Mouse (Mus musculus): ENCODE measurements at regions not wholly inside any gene's neighbourhood (a gene's known extent, or its start where the extent isn't known, plus 50 kb on each side); places are given as distances from the start of the nearest gene placed in this dataset.

DNA sequence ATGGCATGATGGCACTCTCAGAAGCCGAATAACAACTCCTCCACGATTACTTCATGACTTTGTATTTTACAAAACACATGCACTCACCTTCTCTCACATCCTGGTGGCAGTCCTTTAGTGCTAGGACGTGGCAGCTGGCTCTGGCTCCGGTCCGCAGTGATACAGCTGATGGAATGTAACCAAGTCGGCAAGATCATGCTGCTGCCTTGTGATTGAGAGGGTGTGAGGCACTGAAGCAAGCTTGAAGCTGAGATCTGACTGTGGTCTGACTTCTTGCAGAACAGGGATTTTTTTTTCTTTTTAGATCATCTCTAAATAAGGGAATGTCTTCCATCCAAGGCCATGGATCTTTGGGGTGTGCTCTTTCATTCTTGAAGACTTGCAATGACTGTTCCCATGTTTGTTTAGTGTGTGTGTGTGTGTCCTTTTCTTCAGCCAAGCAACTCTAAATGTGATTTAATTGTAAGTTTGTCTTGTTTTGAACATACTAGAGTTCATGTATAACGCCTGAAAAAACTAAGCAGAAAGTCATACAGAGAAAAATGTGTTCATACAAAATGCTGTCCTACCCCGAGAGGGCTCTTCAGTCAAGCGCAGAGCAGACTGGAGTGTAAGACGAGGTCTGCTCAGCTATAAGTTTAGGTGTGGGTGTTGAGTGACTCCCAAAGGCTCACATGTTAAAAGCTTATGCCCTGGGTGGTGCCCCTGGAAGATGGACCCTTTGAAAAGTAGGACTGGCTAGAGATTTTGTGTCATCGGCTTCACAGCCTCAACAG lies 116.1 kb upstream of the Ankrd55 start:
- no peak for ATAC-seq (ENCODE audit: low TSS enrichment)

DNA sequence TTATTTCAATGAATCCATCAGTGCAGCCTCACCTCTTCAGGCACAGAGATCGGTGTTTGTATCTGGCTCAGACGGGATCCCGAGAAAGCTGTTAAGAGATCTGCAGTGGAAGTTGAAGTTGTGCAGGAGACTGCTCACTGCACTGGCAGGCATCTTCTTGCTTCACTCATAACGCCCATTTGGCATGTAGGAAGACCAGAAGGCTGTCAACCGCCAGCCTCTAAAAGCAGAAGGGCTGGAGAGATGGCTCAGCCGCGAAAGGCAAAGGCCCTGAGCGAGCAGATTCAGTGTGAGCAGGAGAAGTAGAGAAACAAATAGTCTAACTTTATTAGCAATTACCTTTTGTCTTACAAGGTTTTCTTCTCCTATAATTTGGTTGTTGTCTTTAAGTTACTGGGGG lies 114.3 kb upstream of the Ankrd55 start:
- no peak for ATAC-seq (ENCODE audit: low TSS enrichment)

DNA sequence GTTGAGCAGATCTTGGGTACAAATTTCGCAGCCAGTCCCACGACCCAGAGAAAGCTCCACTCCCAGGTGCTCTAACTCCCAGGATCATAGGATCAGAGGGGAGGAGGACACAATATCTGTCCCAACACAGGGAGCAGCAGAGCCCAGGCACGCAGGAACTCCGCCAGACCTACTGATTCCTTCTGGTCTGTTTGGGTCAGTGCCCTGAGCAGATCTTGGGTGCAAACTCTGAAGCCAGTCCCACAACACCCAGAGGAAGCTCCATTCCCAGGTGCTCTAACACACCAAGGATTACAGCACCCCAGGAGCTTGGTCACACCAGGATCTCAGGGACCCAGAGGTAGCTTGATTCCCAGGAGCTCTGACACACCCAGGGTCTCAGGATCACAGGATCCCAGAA lies 110.2 kb upstream of the Ankrd55 start:
- no peak for ATAC-seq (ENCODE audit: low TSS enrichment)

DNA sequence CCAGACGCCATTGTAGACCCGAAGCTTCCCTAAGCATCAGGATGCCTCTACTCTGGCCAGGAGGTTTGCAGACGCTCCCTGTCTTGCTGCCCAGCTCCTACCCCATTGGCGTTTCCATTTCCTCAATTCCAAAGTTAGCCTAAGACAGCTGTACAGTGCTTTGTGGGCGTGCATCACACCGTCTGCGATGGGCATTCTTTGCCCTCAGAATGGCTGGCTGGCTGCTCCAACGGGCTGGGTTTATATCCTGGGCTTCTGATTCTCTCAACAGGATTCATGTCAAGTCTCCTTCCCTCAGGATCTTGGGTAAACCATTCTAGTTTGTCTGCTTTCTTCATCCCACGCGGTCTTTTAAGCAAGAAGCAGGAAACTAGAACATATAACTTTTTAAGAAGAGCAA lies 104.3 kb upstream of the Ankrd55 start:
- ATAC-seq (ENCODE audit: low TSS enrichment) = no peak

DNA sequence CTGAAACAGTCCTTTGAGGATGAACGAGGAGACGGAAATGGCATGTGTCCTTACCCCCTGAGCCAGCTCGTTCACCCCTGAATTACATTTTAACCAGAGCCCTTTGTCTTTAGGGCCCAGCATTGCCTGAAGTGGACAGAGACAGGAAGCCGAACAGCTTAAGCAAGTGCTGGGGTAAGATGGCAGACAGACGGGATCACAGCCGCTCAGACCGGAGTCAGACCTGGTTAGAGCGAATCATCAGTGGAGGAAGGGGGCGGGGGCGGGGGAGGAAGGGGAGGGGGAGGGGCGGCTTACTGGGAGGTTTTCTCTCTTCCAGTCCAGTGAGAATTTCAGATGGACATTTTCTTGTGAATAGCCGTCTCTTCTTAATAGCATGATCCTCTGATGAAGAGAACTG lies 103.1 kb upstream of the Ankrd55 start:
- no peak for ATAC-seq (ENCODE audit: low TSS enrichment)

DNA sequence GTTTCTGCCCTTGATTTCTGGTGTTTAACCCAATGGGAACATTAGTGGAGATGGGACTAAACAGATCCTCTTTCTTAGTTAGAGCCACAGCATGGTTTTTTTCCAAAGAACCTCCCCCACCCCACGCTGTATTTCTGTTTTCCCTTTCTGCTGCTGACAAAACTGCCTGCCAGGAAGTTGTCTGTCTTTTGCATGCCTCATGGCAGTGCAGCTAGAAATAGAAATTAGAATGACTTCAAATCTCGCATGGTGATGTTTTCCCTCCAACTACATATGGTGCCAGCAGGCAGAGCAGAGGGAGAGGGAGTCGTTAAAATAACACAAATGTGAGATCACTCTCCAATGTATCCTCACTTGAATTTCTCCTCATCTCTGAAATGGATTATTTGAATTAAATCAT lies 101.0 kb upstream of the Ankrd55 start:
- peak; percentile 88 for ATAC-seq (ENCODE audit: low TSS enrichment)

DNA sequence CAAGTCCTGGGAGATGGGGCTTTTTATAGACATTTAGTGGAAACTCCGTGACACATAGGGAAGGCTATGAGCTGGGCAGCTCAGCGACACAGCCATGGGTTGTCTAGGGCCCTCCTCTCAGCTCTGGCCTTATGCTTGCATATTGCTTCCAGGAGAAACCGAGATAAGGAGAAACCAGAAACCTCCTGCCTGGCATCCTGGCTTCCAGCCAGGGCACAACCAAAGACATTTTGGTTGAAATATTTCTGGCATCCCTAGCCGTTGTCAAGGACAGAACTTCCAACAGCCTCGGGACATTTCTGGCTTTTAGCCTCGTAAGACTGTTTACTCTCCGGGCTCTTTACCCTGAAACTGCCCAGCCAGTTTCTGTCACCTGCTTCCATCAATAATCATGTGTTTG lies 99.9 kb upstream of the Ankrd55 start:
- ATAC-seq (ENCODE audit: low TSS enrichment) = no peak

DNA sequence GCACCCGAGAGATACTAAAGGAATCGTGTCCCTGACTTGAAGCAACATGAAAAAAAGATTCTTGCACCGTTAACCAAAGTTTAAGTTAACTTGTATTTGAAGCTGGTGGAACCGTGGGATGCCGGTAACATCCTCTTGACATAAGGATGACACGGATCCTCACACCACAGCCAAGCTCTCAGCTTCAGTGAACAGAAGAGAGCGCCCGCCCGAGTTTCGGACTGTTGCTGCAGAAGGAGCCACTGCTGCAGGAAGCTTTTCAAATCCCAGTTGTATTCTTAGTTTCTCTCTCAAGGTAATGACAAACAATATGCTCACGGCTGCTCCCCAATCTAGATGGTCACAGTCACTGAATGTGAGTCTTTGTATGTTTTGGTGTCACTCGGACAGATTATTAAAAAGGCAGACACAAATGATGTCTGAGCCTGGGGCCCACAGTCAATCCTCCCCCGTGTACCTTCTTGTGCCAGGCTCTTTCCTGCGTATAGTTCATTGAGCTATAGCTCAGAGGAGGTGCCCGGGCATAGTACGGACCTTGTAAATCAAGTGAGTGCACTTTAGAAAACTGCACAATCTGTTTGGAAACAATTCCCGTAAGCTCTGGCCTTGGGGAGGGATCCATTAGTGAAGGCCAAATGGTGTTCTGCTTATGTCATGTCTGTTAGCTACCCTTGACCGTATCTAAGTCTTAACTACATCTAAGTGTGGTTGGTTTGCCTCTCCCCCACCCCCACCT lies 99.3 kb upstream of the Ankrd55 start:
- no peak for ATAC-seq (ENCODE audit: low TSS enrichment)

DNA sequence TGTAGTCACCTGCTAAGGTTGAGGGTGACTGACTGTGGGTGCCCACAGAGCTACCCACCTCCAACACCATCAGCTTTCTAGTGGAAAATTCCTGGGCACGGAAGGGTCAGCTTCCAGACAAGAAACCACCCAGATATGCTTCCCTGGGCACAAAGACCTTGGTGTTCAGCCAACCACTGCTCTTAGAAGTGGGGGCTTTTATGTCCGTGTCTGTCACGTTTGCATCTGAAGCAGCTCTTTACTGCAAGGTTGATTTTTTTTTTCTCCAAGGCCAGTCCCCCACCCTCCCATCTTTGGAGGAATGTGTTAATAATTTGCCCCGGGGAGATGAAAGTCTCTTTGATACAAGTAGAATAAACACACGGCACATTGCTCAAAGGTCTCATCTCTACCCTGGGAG lies 98.6 kb upstream of the Ankrd55 start:
- no peak for ATAC-seq (ENCODE audit: low TSS enrichment)

DNA sequence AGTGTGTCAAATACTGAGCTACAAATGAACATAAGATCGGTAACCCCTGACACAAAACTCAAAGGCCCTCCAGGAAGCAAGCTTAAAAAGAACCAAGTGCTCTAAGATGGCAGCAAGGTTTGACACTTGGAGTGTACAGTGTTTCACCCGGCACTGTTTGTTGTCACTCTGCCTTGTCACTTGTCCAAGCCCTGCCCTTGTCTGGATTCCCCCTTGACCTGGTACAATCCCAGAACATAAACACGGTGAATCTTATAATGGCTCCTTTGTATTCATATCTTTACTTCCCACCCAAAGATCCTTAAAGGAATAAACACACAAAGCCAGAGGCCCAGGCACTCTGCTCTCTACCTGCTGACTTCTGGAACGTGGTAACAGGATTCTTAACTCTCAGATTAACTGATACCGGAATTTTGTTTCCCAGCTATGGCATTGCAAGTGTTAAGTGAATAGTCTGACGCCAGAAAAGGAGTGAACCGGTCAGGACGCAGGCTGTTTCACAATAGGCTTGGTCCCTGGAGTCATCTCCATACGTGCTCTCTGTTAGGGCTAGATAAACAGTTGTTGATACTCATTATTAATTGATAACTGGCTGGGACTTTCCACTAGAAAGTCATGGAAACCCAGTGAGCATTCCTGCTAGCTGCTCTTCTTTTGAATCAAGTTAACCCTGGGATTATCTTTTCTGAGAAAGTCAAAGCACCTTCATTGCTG lies 95.9 kb upstream of the Ankrd55 start:
- ATAC-seq (ENCODE audit: low TSS enrichment) = no peak

DNA sequence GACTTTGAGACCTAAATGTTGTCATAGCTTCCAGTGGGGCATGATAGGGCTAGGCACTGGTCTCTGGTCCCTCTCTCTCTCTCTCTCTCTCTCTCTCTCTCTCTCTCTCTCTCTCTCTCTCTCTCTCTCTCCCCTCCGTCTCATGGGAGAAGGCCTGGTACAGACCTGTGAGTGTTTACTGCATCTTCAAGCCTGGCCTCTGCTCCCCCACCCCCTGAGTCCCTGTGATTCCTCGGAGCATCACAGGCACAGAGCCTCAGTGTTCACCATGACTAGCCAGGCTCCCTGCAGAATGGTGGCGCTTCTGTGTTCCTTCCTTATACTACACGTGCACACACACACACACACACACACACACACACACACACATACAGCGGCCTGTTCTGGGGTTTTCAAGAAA lies 94.6 kb upstream of the Ankrd55 start:
- no peak for ATAC-seq (ENCODE audit: low TSS enrichment)

DNA sequence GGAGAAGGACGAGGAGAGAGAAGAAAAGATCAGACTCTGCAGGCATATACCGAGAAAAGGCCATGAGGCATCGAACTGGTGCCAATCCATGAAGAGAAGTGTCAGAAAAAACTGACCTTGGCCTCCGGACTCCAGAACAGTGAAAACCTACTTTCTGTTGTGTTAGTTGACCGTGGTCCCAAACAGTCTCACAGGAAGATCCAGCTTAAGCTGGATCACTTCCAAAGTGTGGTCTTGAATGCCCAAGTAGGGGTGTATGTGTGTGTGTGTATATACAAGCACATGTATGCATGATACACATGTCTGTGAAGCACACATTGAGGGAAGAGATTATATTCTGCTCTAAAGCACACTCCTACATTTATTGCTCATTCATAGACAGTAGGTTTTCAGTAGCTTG lies 93.3 kb upstream of the Ankrd55 start:
- no peak for ATAC-seq (ENCODE audit: low TSS enrichment)

DNA sequence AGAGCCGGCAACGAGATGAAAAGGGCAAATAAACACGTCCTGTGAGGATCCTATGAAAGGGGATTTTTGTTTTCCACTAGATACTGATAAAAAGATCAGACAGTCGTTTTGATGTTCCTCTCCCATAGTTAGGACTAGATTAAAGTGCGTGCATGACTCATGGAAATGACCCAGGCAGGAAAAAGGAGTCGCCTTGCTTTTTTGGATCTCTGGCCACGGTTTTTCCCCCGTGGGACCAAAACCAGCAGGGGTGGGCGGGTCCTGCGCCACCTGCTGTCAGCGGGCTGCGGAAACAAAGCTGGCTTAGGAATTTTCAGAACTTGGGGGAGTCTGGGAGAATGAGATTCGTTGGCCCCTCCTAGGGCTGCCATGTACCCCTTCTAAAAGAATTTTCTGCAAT lies 91.5 kb upstream of the Ankrd55 start:
- ATAC-seq (ENCODE audit: low TSS enrichment) = 0 out of 2 replicates have a peak, but pooled peaks have one; percentile 20

DNA sequence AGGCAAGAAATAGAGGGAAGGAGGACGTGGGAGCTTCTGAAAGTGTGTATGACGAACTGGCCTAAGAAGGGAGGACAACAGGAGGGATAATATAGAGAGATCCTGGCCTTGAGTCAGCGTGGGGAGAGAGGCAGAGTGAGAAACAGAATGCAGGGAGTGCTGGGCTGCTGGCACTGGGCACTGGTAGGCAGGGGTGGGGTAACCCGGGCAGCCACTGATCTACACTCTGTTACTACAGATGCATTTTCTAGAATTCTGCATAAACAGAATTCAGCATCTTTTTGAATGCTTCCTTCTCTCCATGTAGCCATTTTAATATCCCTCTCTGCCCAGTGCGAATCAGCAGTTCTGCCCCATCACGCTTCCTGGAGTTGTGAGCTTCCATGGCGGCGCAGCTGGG lies 84.5 kb upstream of the Ankrd55 start:
- no peak for ATAC-seq (ENCODE audit: low TSS enrichment)

DNA sequence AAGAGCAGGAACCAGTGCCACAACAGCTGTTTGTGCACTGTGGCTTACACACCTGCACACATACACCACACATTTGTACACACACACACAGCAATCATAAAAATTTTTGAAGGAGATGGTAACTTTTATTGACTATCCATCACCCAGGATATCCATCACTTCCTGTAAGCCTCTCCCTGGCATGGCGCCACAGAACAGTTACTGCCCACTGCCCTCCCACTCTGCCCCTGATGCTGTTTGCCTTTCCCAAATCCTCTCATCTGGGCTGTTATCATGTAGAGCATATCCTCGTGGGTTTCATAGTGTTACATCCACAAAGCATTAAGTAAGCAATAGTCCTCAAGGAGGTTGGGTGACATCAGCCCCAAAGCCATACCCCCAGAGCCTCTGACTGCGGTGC lies 84.0 kb upstream of the Ankrd55 start:
- no peak for ATAC-seq (ENCODE audit: low TSS enrichment)

DNA sequence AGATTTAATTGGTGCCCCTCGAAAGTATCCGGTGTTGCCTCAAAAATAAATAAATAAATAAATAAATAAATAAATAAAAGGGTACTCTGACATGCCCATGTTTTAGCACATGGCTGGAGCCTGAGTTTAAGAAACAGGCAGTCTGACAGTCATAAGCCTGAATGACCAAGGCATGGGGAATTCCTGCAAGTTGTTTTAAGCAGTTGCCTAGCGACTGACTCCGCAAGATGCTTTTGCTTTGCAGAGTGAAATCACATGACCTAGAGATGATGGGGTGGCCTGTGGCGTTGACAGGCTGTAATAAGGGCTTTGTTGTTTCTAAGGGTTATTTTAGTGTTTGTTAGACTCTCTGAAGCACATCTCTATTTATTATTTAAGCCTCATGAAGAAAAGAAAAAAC lies 83.4 kb upstream of the Ankrd55 start:
- no peak for ATAC-seq (ENCODE audit: low TSS enrichment)

DNA sequence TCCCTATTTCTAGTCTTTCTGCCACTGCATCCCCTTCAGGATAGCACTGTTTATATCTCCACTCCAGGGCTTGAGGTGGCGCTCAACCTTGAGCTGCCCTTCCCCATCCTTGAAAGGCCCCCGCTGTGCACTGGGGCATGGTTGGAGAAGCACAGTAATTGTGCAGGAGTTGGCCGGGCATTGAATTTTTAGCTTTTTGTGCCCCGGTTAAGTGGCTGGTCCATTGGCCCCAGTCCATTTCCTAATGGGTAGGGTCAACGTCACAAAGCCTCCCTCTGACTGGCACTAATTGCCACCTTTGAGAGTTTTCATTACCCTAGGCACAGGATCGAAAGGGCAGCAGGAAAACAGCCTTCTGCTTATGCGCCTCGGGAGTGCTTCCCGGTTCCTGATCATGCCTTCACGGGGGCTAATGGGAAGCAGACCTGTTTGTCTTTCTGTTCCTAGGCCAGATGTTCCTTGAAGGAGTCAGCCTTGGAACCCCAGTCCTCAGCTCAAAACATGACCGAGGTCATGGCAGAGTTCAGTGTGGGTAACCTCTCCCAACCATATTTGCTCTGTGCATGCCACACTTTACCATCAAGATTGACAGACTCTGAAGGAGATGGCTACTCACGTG lies 80.5 kb upstream of the Ankrd55 start:
- no peak for ATAC-seq (ENCODE audit: low TSS enrichment)

DNA sequence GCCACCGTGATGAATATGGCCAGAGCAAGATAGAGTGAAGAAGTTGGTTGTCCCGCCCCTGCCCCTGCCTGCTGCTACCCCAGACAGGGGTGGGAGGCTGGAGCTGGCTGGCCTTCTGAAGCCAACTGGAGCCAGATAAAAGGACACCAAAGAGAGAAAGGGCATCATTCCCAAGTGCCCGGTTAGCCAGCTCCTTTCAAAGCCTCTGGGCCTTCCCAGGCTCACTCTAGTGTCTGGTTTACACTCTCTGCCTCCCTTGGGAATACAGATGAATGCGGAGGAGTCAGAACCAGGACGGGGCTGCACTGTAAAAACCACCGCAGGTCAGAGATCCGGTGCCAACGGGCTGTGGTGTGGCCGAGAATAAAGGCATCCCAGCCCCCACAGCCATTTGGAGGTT lies 76.4 kb upstream of the Ankrd55 start:
- 0 out of 2 replicates have a peak, but pooled peaks have one; percentile 20 for ATAC-seq (ENCODE audit: low TSS enrichment)

DNA sequence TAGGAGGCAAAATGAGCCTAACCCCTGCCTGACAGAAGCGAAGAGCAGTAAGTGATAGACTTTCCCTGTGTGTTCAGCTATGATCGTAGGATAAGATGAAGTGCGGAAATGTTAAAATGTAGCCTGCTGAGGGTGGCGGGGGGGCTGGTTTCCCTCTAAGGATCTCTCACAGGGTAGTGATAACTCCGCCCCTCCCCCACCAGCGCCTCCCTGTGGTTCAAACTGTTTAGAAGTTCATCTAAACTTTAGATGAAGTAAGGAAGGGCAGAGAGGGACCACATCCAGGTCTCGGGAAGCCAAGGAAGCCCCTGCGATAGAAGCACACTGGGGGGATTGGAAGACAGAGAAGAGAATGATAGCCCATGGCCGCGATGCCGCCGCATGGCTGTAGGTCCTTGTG lies 75.9 kb upstream of the Ankrd55 start:
- ATAC-seq (ENCODE audit: low TSS enrichment) = no peak

DNA sequence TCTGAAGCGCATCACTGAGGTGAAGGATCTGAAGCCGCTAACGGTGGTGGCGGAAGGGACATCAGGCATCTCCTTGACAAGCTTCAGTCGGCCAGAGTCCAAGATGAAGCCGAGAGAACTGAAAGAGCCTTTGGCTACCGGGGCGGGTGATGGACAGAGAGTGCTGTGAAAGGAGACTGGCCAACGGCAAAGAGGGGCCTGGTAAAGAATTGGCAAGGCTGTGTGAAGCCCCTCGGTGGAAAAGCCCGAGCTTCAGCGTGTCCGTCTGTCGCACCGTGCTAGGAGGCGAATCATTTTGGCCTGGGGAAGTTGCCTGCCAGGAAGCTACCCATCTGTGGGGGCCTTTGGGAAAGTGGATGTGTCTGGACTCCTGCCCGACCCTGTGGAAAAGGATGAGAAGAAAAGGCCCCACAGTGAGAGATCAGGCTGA lies 74.6 kb upstream of the Ankrd55 start:
- no peak for ATAC-seq (ENCODE audit: low TSS enrichment)

DNA sequence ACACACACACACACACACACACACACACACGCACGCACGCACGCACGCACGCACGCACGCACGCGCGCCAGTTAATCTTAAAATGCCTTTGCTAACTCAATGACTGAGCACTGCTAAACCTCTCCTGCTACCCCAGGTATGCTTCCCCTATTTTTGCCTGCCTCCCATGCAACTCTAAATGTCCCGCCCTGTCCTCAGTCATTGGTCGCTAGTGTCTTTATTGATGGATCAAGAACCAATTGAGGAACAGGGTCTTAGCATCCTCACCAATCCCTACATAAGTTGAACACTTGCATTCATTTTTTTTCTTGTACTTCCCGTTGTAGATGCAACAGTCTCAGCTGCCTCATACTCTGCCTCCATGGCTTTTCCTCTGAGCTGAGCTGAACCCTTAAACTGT lies 72.2 kb upstream of the Ankrd55 start:
- ATAC-seq (ENCODE audit: low TSS enrichment) = no peak

DNA sequence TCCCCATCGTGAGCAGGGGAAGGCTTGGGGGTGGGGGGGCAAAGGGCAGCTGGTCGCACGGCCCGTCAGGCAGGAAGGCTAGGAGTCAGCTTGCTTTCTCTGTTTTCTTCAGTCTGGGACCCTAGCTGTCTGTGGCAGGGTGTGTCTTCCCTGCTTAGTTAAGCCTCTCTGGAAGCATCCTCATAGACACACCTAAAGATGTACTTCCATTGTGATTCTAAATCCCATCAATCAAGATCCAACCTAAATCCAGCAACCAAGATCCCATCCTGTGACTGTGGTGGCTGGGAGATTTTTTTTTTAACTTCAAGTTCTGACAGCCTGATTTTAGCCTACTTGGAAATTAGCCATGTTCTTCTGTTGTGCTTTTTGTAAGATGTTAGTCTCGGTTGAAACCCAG lies 69.9 kb upstream of the Ankrd55 start:
- ATAC-seq (ENCODE audit: low TSS enrichment) = no peak

Measured in frontal cortex, adult (tissue).